Mouse (Mus musculus) T-helper 2 cell (primary cell): ENCODE measurements around the gene Siglec1.
"Not testable (repeated sequence)": the region's sequence is repeated elsewhere in the genome, so short reads cannot be mapped to it uniquely, and the experiment has no call there.

Source experiments
- in situ Hi-C: fragments of 300-600 bp; cut with MboI, MseI; formaldehyde crosslinking; loops from one replicate; pipeline ENCODE4 v1.15.1; 2025; ENCODE audit warnings: high pct_unique_total_duplicates

Siglec1 gene

DNA sequence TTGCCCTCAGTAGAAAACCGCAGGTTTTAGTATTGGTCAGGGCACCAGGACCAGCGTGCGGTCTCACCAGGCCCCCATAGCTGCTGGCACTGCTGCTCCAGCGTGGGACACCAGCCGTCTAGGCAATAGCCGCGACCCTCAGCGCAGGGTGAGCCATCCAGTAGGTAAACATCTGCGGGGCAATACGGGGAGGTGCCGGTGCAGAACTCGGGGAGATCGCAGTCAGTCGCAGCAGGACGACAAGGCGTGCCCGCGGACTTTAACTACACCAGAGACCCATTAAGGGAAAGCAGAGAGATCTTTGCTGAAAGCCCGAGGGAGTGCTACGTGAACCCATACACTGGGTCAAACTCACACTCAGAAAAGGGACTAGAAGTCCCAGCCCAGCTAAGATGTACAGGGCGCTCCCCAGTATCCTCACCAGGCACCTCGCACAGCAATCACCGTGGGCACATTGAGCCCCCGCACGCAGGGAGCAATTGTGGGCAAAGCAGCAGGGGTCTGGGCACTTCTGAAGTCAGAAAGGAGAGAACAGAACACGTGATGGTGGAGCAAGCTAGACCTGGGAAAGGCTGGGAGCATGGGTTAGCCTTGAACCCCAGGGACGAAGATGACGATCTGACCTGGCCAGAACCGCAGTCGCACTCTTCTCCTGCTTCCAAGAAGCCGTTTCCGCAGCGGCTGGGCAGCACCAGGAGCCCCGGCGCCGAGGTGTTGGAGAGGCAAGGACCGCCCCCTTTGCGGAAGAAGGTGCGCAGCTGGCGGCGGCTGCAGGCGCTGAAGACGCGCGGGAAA is 32.5 kb downstream of the Siglec1 start:
- in situ Hi-C loops = no loop called here

- in situ Hi-C loops = no loop called here
Measured at GRCm38 (mm10) chr2:131052862-131053418, 33.6 kb downstream of the Siglec1 start.

DNA sequence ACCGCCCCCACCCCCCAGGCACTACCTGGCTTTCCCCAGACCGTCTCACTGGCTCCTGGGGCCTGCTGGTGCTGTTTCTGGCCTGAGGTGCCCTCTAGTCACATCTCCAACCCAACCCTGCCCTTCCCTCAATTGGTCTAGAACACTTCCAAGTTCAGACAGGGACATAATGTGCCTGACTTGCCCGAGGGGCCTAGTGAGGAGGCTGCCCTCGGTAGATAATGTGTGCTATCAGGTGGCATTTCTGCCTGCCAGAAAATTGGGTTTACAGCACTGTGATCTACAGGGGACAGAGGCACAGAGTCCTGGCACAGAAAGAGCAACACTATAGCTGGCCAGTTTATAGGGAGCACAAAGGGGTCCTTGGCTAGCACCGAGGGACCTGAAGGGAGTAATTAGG is 34.5 kb downstream of the Siglec1 start:
- in situ Hi-C loops = no loop called here

DNA sequence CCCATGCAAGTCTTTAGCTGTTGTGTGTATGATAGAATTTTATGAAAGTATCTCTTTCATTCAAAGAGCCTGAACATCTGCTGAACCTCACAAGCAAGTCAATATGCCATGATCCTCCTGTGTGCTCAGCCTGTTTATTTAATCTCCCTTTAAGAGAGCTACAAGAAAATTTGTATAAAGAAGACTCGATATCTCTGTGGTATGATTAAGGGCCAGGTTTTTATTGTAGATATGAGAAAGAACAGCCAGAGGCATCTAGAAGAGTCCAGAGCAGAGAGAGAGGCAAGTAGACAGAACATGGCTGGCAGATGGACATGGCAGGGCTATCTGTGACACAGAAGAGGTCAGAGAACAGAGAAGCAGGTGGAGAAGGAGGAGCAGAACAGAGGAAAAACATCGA is 40.5 kb downstream of the Siglec1 start:
- in situ Hi-C loops = no loop called here

- in situ Hi-C loops = no loop called here
Measured at GRCm38 (mm10) chr2:131044989-131045720, 41.4 kb downstream of the Siglec1 start.

- in situ Hi-C loops = no loop called here
Measured at GRCm38 (mm10) chr2:131044354-131044852, 42.2 kb downstream of the Siglec1 start.

GRCm38 (mm10) chr2:131042988-131043387 is 43.6 kb downstream of the Siglec1 start, which contains the start of gene Gfra4:
Gene Gfra4, minus strand, starts transcription at chr2:131043088.
- in situ Hi-C loops = no loop called here

DNA sequence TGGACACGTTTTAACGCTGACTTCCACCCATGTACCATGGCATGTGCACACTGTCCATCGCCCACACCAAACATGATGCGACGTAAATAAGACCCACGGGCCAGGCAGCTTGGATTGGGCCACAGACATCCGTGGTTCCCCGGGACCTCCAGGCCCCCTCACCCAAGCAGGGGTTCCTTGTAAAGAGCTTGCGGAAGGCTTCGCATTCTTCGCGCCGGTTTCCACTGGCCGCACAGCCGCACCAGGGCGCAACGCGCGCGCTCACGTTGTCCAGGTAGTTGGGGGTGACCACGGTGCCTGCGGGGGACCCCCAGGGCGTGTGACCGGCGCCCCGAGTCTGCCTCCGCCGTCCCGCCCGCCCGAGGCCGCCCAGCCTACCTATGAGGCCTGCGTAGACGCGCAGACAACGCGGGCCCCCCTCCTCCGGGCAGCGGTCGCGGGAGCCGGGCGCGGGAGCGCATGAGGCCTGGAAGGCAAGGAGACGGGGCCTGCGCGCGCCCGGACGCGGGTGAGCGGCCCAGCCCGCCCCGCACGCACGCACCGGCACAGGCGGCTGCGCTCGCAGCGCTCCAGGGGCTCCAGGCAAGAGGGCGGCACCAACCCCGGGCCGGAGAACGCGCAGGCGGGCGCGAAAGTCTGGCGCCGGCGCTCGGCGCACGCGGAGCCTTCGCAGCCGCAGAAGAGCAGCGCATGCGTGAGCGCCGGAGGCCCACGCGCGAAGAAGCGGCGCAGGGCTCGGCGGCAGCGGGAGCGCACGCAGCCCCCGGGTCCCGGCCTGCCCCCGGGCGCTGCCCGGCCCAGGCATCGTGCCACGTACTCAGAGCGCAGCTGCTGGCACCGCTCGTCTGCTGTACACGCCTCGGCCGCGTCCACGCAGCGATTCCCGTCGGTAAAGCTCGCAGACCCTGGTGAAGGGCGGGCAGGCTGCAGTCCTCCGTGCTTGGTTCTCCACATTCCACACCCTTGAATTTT is 45.4 kb downstream of the Siglec1 start:
- in situ Hi-C loops = no loop called here

DNA sequence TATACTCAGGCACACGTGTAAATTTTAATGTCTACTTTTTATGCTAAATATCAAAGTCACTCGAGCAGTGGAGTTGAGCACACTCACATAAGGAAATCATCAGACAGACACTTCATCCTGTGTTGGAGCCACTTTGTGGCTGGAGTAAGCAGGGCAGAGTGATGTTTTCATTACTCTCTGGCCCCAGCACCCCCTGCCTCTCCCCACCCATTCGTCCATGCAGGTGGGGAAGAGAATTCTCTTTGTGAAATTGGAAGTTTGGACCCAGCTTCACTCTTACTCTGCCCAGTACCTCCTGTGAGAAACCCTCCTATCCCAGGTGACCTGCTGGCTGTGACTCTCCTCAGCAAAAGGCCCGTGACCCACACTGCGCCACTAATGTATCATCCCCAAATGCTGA is 47.9 kb downstream of the Siglec1 start:
- in situ Hi-C loops = no loop called here

GRCm38 (mm10) chr2:131038197-131038596 is 48.4 kb downstream of the Siglec1 start:
- in situ Hi-C loops = no loop called here

GRCm38 (mm10) chr2:131037226-131037990 is 49.2 kb downstream of the Siglec1 start:
- in situ Hi-C loops = no loop called here

GRCm38 (mm10) chr2:131036757-131037156 is 49.8 kb downstream of the Siglec1 start:
- in situ Hi-C loops = no loop called here

DNA sequence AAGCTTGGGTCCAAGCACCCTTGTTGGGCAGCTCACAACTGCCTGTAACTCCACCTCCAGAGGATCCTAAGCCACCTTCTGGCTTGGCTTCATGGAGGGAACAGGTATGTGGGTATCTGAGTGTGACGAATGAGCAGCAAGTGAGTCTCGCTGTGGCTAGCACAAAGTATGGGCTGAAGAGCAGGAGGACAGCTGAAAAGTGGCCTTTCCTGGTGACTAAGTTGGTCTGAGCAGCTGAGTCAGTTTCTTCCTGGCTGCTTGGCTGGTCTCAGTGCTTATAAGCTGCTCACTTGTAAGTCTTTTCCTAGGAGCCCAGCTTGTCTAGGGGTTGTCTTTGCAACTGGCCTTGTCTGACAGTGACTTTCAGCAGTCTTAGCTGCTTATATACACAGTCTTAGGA is 50.2 kb downstream of the Siglec1 start:
- in situ Hi-C loops = no loop called here

DNA sequence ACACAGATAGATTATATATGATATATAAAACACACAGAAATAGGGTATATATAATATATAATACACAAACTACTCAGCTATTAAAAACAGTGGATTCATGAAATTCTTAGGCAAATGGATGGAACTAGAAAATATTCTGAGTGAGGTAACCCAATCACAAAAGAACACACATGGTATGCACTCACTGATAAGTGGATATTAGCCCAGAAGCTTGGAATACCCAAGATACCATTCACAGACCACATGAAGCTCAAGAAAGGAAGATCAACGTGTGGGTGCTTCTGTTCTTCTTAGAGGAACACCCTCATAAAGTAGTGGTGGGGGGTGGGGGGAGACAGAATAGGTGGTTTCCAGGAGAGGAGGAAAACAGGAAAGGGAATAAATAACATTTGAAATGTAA is 55.2 kb downstream of the Siglec1 start:
- in situ Hi-C loops = not testable (repeated sequence)

- in situ Hi-C loops = no loop called here
Measured at GRCm38 (mm10) chr2:131030998-131031397, 55.6 kb downstream of the Siglec1 start.

DNA sequence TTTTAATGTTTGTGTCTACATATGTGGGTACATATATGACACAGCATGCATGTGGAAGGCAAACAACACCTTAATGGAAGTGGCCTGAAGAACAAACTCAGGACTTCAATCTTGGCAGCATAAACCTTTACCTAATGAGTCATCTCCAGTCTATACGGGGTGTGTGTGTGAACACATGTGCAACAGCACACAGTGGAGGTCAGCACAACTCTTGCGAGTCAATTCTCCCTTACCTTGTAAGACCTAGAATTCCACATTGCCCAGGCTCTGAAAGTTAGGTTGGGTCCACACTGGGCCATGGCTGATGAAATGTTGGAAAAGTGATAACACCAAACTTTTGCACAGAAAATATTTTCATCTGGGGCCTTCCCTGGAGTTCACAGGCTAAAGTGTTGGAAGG is 56.0 kb downstream of the Siglec1 start:
- in situ Hi-C loops = no loop called here

DNA sequence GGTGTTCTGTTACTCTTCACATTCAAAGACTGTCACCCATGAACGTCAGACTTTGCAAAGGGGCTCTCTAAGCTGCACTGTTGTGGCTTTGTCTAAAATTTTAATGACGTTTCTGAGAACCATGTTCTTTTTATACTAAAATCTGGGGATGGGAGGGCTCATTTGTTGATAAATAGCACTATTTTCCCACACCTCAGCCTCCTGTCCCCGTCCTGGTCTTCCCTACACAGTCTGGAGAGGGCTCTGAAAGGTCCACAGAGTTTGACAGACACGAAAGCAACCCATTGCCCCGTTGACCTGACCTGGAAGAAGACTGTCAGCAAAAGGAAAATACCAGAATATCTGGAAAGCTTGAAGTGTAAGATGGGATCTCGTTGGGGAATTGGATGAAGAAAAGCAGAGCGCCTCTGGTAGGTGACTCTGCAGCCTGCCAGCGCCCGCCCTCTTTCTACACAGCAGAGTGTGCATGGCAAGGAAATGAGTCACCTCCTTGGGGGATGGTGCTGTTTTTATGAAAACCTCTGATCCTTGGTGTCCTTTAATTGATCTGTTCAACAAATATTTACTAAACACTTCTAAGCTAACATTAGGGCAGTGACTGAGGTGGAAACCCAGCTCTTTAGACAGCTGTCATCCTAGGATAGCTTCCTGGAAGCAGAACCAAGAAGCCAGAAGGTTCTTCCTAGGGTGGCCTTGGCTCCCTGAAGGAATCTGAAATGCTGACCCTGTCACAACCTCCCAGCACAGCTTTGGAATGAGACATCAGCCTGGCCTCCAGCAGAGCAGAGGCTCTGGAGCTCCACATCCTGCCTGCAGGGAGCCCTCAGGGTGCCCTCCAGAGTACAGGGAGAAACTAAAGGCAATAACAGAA is 57.3 kb downstream of the Siglec1 start:
- in situ Hi-C loops = no loop called here

GRCm38 (mm10) chr2:131026941-131027340 is 59.6 kb downstream of the Siglec1 start:
- in situ Hi-C loops = no loop called here

DNA sequence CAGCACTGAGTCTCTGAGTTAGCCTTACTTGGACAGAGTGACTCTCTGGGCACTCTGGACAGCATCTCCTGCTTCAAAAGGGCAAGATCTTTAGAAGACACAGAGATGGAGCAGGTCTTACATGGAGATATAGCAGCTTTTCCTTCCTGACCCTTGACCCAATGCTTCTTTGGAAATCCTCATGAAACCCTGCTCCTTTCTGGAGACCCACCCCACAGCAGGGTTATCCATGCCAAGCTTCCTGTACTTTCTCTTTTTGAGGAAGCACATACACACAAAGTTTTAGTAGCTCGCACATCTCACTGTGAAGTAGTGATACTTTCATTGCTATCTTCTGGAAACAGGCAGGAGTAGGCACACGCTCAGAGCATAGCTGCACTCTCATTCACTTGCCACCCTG is 61.3 kb downstream of the Siglec1 start:
- in situ Hi-C loops = no loop called here
